Mouse (Mus musculus) bone marrow, adult 2 months (tissue): ENCODE data around the gene Nubp2.
A peak's percentile ranks its signal among the peaks of the same experiment; 100 is the strongest.

ENCODE experiments used
- CTCF ChIP-seq: fragments of 200-500 bp; IDR thresholded peaks from 2 replicates; pipeline ENCODE4 v1.5.1; 2011; ENCODE audit warnings: low read length, control low read depth; ENCODE audit not compliant: control insufficient read depth, insufficient read depth
- POLR2A ChIP-seq: fragments of 200-500 bp; IDR thresholded peaks from 2 replicates; pipeline ENCODE4 v1.6.1; 2011; ENCODE audit warnings: low read depth, mild to moderate bottlenecking, control low read depth, low read length, borderline replicate concordance; ENCODE audit not compliant: control insufficient read depth

DNA sequence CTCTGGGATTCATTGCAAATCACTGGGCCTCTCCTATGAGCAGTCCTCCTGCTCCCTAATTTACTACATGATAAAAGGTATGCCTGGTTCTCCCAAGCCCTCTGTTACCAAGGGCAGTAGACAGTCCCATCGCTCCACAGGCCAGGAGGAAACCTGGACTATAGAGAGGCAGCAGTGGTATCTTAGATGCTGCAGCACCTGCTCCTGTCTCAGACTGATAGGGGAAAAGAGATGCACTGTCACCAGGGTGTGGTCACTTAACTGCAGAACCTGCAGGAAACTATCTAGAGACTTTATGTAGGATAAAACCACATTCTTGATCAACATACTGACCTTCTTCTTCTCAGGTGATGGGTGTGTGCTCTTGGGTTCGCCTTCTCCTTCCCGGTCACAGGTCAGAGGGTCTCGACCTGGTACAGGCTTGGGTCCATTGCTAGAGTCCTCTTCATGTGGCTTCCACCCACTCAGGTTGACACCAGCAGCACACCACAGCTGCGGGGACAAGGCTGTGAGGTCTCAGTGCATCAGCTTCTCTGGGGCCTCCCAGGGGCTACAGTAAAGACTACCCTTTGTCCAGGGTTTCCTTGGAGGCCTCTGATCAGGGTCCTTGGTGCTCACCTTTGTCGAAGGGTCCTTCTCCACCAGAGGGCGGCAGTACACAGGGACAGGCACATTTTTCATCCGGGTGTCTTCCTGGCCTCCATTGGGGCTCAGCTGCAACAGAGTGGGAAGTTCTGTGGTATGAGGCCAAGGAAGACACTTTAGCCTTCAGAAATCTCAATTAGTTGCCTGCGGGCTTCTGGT is 16.7 kb upstream of the Nubp2 start:
- TF ChIP-seq CTCF = peak; percentile 57
- no peak for TF ChIP-seq POLR2A
